Mouse (Mus musculus): ENCODE data around the gene L3mbtl1. TPM values are rescaled to one million over a fixed set of nuclear protein-coding genes. Genes with fewer than 3 reads are reported as not detected.

The L3mbtl1 gene
- total and polyA plus RNA-seq, 2 experiments: 0.11 to 0.28 TPM

DNA sequence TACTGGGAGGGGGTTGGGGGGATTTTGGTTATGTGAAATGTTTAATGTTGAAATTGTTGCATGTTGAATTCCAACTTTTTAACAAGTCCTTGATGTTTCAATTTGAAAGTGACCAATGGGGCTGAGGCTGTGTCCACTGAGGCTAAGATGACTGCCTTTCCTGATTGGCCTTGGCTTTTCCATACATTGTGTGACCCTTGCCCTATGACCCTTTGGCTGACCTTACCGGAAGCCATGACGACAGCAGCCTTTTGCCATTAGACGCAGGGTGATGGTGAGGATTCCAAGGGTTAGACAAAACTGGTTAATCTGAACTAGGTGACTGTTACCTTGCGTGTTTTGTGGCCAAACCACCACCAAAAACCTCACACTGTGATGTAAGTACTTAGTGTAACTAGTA lies 10.6 kb upstream of the L3mbtl1 start:
- Histone ChIP-seq H3K79me2 (ENCODE audit: control insufficient read depth, insufficient read depth, low read length) (peaks cover 14% of the 10 kb centered on the region), H3K27me3 (ENCODE audit: control insufficient read depth, insufficient read depth, low read length) (no peaks in the 10 kb centered on the region), H3K4me1 (ENCODE audit: control insufficient read depth, insufficient read depth, low read length) (peaks cover 10% of the 10 kb centered on the region), H3K27ac (replicated peaks; ENCODE audit: insufficient read depth, low read depth, low read length) (0 out of 2 replicates have a peak overlapping the region, but pooled peaks have one; percentile 11), H3K36me3 (ENCODE audit: control insufficient read depth, insufficient read depth, low read length) (peaks cover 36% of the 10 kb centered on the region), H3K4me3 (ENCODE audit: insufficient read depth, low read depth, low read length) (peak overlapping the region; percentile 98), H3K9ac (ENCODE audit: low read depth, low read length) (peak overlapping the region; percentile 27; the same call in 1 of the 2 replicates)
- no peak for TF ChIP-seq POLR2A (IDR thresholded peaks at IDR 0.05; ENCODE audit: extremely low read depth, insufficient read depth, low read length)
- no peak for TF ChIP-seq CTCF (IDR thresholded peaks at IDR 0.05; ENCODE audit: low read depth, low read length)
- WGBS: 25% methylated on average over 4 of the region's 4 CpGs
- DNase-seq (ENCODE audit: extremely low read depth, low read depth, low spot score): no peak

DNA sequence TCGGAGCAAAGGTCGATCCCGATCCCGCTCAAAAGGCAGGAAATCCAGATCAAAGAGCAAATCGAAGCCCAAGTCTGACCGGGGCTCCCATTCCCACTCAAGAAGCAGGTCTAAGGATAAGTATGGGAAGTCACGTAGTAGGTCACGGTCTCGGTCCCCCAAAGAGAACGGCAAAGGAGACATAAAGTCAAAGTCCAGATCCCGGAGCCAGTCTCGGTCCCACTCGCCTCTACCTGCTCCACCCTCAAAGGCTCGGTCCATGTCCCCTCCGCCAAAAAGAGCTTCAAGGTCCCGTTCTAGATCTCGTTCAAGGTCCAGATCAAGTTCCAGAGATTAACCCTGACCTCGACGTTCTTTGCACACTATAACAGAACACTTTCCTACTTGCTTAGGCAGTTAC lies 8.9 kb upstream of the L3mbtl1 start:
- peaks cover 51% of the 10 kb centered on the region for H3K36me3 ChIP-seq (ENCODE audit: control insufficient read depth, insufficient read depth, low read length)
- DNase-seq (ENCODE audit: extremely low read depth, low read depth, low spot score): peak; percentile 45
- 44% methylated on average over 19 of the region's 19 CpGs for WGBS
- H3K4me3 ChIP-seq (ENCODE audit: insufficient read depth, low read depth, low read length): no peak overlapping the region
- H3K27ac ChIP-seq (replicated peaks; ENCODE audit: insufficient read depth, low read depth, low read length): peak overlapping the region; percentile 38
- H3K9ac ChIP-seq (ENCODE audit: low read depth, low read length): no peak overlapping the region
- no peaks in the 10 kb centered on the region for H3K27me3 ChIP-seq (ENCODE audit: control insufficient read depth, insufficient read depth, low read length)
- TF ChIP-seq CTCF (IDR thresholded peaks at IDR 0.05; ENCODE audit: low read depth, low read length) (no peak), POLR2A (IDR thresholded peaks at IDR 0.05; ENCODE audit: extremely low read depth, insufficient read depth, low read length) (no peak)
- H3K79me2 ChIP-seq (ENCODE audit: control insufficient read depth, insufficient read depth, low read length): peaks cover 14% of the 10 kb centered on the region
- H3K4me1 ChIP-seq (ENCODE audit: control insufficient read depth, insufficient read depth, low read length): peaks cover 17% of the 10 kb centered on the region

DNA sequence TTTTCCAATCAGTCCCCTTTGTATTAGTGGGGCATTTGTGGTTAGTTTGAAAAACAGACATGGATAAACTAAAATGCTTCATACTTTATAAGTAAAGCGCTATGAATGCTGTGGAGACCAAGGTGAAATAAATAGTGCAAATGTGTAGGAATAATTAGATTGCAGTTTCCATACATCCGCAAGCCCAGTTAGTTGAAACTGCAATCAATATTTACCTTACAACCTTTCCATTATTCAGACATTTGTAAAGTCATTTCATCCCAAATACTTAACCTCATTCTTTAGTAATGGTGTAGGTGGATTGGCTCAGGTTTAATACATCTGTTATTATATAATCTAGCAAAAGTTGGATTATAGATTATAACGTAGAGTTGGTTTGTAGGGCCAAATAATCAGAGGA lies 7.6 kb upstream of the L3mbtl1 start:
- Histone ChIP-seq H3K4me1 (ENCODE audit: control insufficient read depth, insufficient read depth, low read length) (peaks cover 20% of the 10 kb centered on the region), H3K9ac (ENCODE audit: low read depth, low read length) (no peak overlapping the region), H3K36me3 (ENCODE audit: control insufficient read depth, insufficient read depth, low read length) (peaks cover 58% of the 10 kb centered on the region), H3K27ac (replicated peaks; ENCODE audit: insufficient read depth, low read depth, low read length) (no peak overlapping the region), H3K4me3 (ENCODE audit: insufficient read depth, low read depth, low read length) (no peak overlapping the region), H3K27me3 (ENCODE audit: control insufficient read depth, insufficient read depth, low read length) (no peaks in the 10 kb centered on the region), H3K79me2 (ENCODE audit: control insufficient read depth, insufficient read depth, low read length) (peaks cover 14% of the 10 kb centered on the region)
- DNase-seq (ENCODE audit: extremely low read depth, low read depth, low spot score): no peak
- TF ChIP-seq POLR2A (IDR thresholded peaks at IDR 0.05; ENCODE audit: extremely low read depth, insufficient read depth, low read length) (no peak), CTCF (IDR thresholded peaks at IDR 0.05; ENCODE audit: low read depth, low read length) (no peak)
- WGBS: 87% methylated on average over 3 of the region's 3 CpGs

DNA sequence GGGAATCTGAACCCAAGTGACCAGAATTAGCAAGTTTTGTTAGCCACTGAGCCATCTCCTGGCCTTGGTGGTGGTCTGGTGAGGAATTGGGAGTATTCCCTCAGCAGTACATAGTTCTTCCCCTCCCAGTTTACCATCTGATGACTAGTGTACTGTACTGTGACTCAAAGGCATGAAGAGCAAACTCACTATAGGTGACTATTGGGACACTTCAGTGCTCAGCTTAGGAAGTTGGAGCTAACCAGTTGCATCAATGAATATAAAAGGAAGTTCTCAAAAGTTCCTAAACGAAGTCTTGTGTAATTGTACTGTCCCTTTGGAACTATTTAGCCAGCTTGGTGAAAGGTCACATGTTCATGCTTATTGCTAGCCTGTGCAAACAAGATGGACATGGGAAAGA lies 3.7 kb upstream of the L3mbtl1 start:
- H3K79me2 ChIP-seq (ENCODE audit: control insufficient read depth, insufficient read depth, low read length): no peaks in the 10 kb centered on the region
- H3K27ac ChIP-seq (replicated peaks; ENCODE audit: insufficient read depth, low read depth, low read length): peak overlapping the region; percentile 69; the same call in 1 of the 2 replicates
- no peaks in the 10 kb centered on the region for H3K27me3 ChIP-seq (ENCODE audit: control insufficient read depth, insufficient read depth, low read length)
- 13% methylated on average over 1 of the region's 1 CpGs for WGBS
- peaks cover 18% of the 10 kb centered on the region for H3K4me1 ChIP-seq (ENCODE audit: control insufficient read depth, insufficient read depth, low read length)
- TF ChIP-seq POLR2A (IDR thresholded peaks at IDR 0.05; ENCODE audit: extremely low read depth, insufficient read depth, low read length) (no peak), CTCF (IDR thresholded peaks at IDR 0.05; ENCODE audit: low read depth, low read length) (no peak)
- H3K4me3 ChIP-seq (ENCODE audit: insufficient read depth, low read depth, low read length): no peak overlapping the region
- H3K9ac ChIP-seq (ENCODE audit: low read depth, low read length): no peak overlapping the region
- peak; percentile 84 for DNase-seq (ENCODE audit: extremely low read depth, low read depth, low spot score)
- H3K36me3 ChIP-seq (ENCODE audit: control insufficient read depth, insufficient read depth, low read length): peaks cover 40% of the 10 kb centered on the region

DNA sequence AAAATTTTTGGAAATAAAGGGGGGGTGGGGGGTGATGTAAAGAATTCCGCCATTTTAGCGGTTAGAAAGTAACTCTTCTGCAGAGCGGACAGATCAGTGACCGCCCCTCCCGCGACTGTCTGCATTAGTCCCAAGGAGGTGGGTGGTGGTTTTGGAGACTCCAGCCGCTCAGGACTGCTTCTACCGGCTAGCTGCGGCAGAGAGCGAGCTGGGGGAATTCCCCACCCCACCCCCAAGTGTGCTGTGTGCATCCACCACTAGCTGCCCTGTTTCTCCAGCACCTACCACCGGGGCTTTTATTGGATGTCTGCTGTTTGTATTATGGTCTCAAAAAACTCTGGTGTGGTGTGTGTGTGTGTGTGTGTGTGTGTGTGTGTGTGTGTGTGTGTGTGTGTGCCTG lies 659 bp downstream of the L3mbtl1 start:
- Histone ChIP-seq H3K27me3 (ENCODE audit: control insufficient read depth, insufficient read depth, low read length) (no peaks in the 10 kb centered on the region), H3K79me2 (ENCODE audit: control insufficient read depth, insufficient read depth, low read length) (no peaks in the 10 kb centered on the region), H3K9ac (ENCODE audit: low read depth, low read length) (no peak overlapping the region), H3K4me1 (ENCODE audit: control insufficient read depth, insufficient read depth, low read length) (peaks cover 12% of the 10 kb centered on the region), H3K27ac (replicated peaks; ENCODE audit: insufficient read depth, low read depth, low read length) (no peak overlapping the region), H3K36me3 (ENCODE audit: control insufficient read depth, insufficient read depth, low read length) (peaks cover 11% of the 10 kb centered on the region), H3K4me3 (ENCODE audit: insufficient read depth, low read depth, low read length) (no peak overlapping the region)
- TF ChIP-seq POLR2A (IDR thresholded peaks at IDR 0.05; ENCODE audit: extremely low read depth, insufficient read depth, low read length): no peak
- TF ChIP-seq CTCF (IDR thresholded peaks at IDR 0.05; ENCODE audit: low read depth, low read length): no peak
- no peak for DNase-seq (ENCODE audit: extremely low read depth, low read depth, low spot score)
- WGBS: 21% methylated on average over 11 of the region's 11 CpGs

DNA sequence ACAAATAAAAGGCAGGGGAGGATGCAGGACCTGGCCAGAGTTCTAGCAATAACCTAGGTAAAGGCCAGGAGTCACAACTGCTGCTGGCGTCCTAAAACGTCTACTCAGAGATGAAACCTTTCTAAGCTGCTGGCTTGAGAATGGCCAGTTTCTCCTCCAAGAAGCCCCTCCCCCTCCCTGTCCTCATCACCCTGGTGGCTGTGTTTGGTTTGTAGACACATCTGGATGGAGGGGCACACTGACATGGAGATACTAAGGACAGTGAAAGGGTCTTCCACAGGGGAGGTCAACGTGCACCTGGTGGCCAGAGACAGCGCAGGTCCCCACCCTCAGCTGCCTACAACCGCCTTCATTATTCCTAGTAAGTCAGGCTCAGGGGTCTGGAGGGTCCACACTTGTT lies 3.7 kb downstream of the L3mbtl1 start:
- Histone ChIP-seq H3K4me3 (ENCODE audit: insufficient read depth, low read depth, low read length) (no peak overlapping the region), H3K36me3 (ENCODE audit: control insufficient read depth, insufficient read depth, low read length) (no peaks in the 10 kb centered on the region), H3K9ac (ENCODE audit: low read depth, low read length) (no peak overlapping the region), H3K4me1 (ENCODE audit: control insufficient read depth, insufficient read depth, low read length) (peaks cover 1% of the 10 kb centered on the region; the same call in 1 of the 2 replicates), H3K27me3 (ENCODE audit: control insufficient read depth, insufficient read depth, low read length) (no peaks in the 10 kb centered on the region), H3K27ac (replicated peaks; ENCODE audit: insufficient read depth, low read depth, low read length) (no peak overlapping the region), H3K79me2 (ENCODE audit: control insufficient read depth, insufficient read depth, low read length) (no peaks in the 10 kb centered on the region)
- TF ChIP-seq CTCF (IDR thresholded peaks at IDR 0.05; ENCODE audit: low read depth, low read length): no peak
- no peak for TF ChIP-seq POLR2A (IDR thresholded peaks at IDR 0.05; ENCODE audit: extremely low read depth, insufficient read depth, low read length)
- WGBS: 91% methylated on average over 5 of the region's 5 CpGs
- DNase-seq (ENCODE audit: extremely low read depth, low read depth, low spot score): no peak
